Mouse (Mus musculus) left cerebral cortex, adult 9 months (tissue): ENCODE results near the gene Gab2.

ENCODE experiments used
- DNase-seq, 2 experiments: peaks; one replicate each; pipeline ENCODE4 v3.0.0; 2022; ENCODE audit warnings: low spot score in 2 of 2

Gab2 gene

GRCm38 (mm10) chr7:97081242-97081958 lies at the start of gene Gab2:
Gene Gab2 (plus strand): TSS chr7:97081586.
- DNase-seq: peak in 1 of 2 experiments; percentile 39

- DNase-seq: peak in 1 of 2 experiments; percentile 32
Observed at GRCm38 (mm10) chr7:97032412-97032811, 49.0 kb upstream of the Gab2 start.

DNA sequence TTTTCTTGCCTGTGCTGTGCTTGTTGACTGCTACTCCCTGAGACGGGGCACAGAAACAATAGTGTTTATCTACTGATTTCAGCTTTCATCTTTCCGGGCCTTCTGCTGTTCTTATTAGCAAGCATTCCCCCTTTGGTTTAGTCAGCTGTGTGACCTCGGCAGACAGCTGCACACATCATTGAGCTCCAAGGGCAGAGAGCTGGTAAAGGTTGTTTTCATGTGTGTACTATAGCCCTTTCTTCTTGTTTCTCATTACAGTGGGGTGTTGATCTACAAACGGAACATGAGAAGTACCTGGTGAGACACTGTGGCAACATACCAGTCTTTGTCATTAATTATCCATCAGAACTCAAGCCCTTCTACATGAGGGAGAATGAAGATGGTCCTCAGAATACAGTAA lies 41.7 kb upstream of the Gab2 start:
- no peak for DNase-seq

GRCm38 (mm10) chr7:97041868-97042449 lies 39.4 kb upstream of the Gab2 start:
- DNase-seq: no peak

DNA sequence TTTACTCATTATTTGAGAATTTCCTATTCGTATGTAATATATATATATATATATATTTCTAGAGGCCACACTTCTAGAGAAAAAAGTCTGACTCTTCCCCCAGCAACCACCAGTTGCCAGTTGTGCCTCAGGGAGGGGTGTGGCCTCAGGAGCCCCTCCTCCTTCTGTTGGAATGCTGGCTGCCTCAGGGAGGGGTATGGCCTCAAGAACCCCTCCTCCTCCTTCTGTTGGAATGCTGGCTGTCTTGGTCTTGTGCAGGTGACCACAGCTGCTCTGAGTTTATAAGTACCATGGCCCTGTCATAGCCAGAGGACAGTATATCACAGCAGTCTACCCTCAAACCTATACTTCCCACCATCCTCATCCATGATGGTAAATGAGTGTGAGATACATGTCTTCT lies 38.4 kb upstream of the Gab2 start:
- DNase-seq: no peak

DNA sequence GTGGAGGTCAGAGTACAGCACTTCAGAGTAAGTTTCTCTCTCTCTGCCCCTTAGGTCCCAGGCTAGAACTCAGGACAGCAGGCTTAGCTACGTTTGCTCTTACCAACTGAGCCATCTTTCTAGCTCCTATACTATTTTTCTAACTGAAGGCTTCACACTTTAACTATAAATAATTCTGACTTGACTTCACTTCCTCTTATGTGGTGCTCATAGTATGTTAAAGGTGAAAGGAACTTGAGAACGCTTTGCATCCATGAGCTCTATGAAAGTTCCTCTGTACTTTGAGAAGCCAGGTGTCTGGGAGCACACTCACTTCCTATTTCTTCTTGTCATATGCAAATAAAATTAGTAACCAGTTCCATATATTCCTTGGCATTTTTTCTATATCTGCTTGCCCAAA lies 20.4 kb upstream of the Gab2 start:
- no peak for DNase-seq

- DNase-seq: no peak
Observed at GRCm38 (mm10) chr7:97071512-97071911, 9.9 kb upstream of the Gab2 start.

DNA sequence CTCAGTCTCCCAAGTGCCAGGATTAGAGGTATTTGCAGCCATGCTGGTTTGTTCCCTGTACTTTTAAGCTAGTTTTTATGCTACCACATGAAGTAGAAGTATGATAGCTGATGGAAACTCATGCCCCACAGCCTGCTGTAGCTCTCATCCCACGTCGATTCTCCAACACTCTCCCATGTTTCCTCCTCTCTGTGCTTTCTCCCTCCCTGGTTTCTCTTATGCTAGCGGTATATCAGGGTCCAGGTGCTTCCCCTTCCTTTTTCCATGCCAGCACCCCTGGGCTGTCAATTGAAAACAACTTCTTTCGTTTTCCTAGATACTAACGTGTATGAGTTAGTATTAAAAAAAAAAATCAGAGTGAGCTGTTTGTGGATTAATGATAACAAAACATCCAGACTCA lies 9.3 kb upstream of the Gab2 start:
- DNase-seq: no peak

DNA sequence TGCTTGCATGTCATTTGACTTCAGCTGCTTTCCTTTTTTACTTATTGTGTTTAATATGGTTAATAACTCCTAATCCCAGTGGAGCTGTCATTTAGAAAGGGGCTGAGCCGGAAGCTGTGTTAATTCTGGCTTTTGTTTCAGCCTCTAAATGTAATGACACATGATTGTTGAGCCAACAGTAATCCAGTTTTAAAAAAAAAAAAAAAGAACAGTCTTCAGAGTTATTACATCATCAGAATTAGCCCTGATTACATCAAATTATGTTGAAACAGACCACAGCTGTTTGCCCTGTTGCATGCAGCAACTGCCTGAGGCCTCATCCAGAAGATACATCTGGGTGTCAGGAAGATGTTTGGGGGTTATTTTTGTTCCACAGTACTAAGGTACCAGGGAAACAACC lies 6.4 kb upstream of the Gab2 start:
- no peak for DNase-seq

GRCm38 (mm10) chr7:97076977-97077376 lies 4.4 kb upstream of the Gab2 start:
- DNase-seq: no peak

DNA sequence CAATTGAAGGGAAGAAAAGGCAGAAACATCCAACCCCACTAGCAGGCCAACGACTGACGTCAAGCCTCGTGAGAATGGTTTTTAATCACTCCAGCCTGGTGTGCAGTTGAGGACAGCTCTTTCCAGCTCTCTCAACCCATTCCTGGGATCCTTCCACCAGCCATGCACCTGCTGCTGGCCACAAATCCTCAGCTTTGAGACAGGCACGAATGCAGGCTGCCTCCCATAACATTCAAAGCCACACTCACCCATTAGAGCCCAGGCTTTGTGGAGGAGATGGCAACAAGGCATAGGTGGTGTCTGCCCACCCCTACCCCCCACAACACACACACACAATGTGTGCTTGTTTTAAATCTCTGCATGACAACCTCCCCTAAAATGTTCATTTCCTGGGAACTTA lies 2.7 kb upstream of the Gab2 start:
- no peak for DNase-seq

DNA sequence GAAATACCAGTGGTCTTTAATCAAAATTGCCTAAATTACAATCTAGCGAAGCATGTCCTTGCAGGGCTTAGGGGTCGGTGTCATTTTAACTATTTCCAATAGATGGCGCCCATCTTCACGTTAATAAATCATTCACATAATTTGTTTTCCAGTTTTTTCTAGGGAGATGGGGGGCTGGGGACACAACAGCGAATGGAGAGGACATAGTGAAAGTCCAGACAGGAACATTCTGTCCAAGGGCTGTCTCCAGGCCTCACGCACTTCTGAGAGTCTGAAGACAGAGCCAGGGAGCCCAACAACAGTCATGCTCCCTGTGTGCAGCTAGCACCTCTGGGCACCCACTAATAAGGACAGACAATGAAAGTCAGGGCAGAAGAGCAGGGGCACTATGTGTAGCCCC lies 2.2 kb upstream of the Gab2 start:
- peak in 1 of 2 experiments; percentile 55 for DNase-seq

DNA sequence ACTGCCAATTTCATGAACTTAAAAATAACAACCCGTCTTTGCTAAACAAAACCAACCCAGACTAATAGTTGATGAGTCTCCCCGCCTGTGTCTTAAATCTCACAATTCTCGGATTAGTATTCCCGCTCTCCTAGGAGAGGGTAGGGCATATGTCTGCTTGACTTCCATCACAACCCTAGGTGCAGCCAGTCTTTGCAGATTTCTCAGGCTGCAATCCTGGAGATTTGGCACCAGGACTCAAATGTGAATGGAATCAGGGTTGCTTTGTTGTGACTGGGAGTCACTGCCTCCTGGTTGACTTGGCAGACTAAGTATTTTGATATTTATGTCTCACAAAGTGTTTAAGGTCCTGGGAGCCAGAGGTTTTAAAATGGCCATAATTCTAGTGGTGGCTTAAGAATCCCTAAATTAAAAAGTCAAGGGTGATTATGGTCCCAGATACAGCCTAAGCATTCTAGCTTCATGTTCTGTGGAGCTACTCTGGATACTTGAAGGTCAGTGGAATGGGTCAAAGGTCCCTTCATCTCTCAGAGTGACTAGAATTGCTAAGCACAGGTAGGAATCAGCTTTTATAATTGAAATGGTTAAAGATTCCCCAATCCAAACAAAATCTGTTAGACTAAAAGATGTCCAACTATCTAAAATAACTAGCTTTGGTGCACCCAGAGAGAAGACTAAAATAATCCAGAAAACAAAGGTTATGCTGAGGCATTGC lies 1.6 kb upstream of the Gab2 start:
- DNase-seq: no peak

GRCm38 (mm10) chr7:97080621-97081241 lies 655 bp upstream of the Gab2 start:
- DNase-seq: no peak

GRCm38 (mm10) chr7:97081959-97082218 lies 503 bp downstream of the Gab2 start:
- no peak for DNase-seq

DNA sequence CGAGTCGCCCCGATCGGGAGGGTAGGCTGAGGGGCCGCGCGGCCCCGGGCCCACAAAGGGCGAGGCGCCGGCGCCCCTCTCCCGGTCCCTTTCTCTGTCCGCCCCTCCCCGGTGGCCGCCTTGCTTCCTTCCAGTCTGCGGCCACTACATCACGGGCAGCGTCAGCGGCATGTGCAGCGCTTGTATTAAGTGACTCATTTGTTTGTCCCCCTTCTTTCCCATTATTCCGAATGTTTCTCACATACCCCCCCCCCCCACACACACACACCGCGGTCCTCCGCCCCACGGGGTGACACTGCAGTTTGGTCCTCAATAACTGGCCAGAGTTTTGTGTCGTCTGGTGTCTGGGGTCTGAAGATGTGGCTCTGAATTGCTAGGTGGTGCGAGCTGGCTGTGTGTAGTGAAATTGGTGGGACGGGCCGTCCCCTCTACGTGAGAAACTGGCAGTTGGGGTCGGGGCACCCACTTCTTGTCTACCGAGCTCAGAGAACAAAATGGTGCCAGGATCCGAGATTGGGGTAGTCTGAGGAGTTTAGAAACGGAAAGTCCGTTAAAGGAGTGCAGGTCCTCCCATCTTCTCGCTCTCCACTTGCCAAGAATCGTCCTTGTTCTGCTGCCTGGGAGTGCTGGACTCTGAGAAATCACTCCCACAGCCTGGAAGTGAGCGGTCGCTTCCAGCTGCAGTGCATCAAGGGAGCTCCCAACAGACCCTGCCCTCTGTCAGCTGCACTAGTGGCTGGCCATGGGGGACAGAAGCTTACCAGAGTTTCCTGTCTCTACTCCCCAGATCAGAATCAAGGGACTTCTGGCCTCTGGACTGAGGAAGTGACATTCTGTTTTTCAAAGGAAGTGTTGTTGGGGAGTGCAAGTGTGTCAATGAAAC lies 1.1 kb downstream of the Gab2 start:
- DNase-seq: no peak

- DNase-seq: no peak
Observed at GRCm38 (mm10) chr7:97083579-97083978, 2.2 kb downstream of the Gab2 start.

DNA sequence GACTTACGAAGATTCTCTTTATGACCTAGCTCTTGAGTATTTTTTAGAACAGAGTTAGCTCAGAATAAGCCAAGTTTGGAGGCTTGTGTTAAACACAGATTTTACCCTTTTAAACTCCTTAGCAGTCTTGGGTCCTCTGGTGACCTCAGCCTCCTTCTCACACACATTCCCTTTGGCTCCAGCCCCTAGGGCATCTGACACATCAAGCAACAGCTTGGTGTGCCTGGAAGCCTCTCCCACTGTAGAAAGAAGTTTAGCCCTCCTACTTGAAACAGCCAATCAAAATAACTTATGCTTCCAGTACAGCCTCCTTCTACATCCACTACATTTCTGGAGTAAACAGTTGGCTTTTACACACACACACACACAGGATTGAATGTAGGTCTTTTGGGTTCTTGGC lies 2.8 kb downstream of the Gab2 start:
- DNase-seq: no peak

DNA sequence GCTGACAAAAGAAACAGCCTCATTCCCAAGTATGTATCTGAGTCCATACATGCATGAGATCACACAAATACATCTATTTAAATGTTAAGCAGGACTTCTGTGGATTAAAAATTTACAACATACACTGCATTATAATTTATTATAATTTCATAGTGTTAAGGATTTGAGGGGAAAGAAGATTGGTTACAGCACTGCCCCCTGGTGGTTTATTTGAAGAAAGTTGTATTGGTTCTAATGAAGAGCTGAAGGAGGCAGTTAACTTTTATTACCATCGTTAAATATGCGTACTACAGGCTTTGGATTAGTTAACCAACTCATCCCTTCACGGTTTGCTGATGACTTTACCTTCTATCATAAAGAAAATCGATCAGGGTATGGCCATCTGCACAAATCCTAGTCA lies 3.9 kb downstream of the Gab2 start:
- no peak for DNase-seq

- no peak for DNase-seq
Observed at GRCm38 (mm10) chr7:97094241-97094640, 12.9 kb downstream of the Gab2 start.

GRCm38 (mm10) chr7:97108119-97108518 lies 26.7 kb downstream of the Gab2 start:
- no peak for DNase-seq

- no peak for DNase-seq
Observed at GRCm38 (mm10) chr7:97128949-97129348, 47.6 kb downstream of the Gab2 start.
